Mouse (Mus musculus): ENCODE results near the gene Ezh2.
"Not testable (repeated sequence)": the region's sequence is repeated elsewhere in the genome, so short reads cannot be mapped to it uniquely, and the experiment has no call there.

The Ezh2 gene

DNA sequence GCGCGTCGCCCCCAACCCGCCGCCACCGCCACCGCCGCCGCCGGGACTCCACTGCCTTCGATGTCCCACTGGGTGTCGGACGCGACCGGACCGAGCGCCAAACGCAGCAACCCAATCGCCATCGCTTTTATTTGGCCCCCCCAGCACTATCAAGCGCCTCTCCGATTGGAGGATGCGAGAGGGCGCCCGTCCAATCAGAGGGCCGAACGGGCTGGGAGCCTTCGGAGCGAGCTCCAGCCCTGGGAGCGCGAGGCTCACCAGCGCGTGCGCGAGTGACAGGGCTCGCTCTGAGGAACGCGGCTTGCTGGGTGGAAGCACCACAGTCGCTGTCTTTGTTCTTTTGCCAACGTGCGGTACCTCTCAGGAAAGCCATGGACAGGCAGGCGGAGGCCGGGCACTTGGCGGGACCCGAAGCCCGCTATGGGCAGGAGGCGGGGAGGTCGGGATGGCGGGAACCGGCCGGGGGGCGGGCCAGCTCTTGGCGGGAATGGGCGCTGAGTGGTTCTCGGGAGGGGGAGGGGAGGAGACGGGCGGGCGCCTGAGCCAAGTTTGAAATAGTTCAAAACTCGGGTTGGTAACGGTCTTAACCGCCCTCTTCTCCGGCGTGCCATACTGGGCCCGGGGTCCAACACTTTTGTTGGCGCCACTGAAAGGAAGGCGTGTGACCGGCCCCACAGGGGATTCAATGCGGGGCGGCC is at the start of gene Ezh2:
TSS of gene Ezh2 (minus strand) at position 416 of the 698 bp plus-strand sequence.
- in situ Hi-C loops (cut with MboI, MseI): loop anchor here (5.0 kb wide), 3 partner anchors 37 to 92 kb away; no protein-coding TSS in a partner anchor

DNA sequence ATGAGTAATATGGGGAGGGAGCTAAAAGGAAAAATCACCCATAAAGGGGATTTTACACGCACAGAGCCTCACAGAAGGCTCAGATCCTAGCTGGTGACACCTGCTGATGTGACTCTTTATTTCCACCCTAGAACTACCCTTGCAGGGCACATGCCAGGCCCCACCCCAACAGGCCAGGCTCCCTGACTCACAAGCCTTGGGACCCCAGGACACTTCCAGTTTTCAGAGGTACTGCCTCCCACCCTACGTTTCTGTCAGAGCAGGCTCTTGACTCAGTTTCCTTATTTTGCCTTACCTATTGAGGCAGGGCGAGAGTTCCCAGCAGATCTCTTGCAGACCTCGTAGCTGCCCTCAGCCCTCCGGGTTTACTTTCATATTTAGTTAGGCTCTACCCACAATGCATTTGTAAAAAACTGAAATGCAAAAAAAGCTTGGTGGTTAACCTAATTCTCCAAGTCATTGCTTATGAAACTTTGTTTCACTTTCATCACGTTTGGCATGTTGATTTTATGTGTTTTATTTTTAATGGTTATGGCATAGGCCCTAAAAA is 41.5 kb upstream of the Ezh2 start:
- in situ Hi-C loops (cut with MboI, MseI): loop anchor here in 1 of 2 experiments (10.0 kb wide), 1 partner anchor 52 kb away; no protein-coding TSS in a partner anchor

GRCm38 (mm10) chr6:47635995-47636526 is 40.9 kb upstream of the Ezh2 start:
- in situ Hi-C loops (cut with MboI, MseI): loop anchor here in 1 of 2 experiments (10.0 kb wide), 1 partner anchor 51 kb away; no protein-coding TSS in a partner anchor

DNA sequence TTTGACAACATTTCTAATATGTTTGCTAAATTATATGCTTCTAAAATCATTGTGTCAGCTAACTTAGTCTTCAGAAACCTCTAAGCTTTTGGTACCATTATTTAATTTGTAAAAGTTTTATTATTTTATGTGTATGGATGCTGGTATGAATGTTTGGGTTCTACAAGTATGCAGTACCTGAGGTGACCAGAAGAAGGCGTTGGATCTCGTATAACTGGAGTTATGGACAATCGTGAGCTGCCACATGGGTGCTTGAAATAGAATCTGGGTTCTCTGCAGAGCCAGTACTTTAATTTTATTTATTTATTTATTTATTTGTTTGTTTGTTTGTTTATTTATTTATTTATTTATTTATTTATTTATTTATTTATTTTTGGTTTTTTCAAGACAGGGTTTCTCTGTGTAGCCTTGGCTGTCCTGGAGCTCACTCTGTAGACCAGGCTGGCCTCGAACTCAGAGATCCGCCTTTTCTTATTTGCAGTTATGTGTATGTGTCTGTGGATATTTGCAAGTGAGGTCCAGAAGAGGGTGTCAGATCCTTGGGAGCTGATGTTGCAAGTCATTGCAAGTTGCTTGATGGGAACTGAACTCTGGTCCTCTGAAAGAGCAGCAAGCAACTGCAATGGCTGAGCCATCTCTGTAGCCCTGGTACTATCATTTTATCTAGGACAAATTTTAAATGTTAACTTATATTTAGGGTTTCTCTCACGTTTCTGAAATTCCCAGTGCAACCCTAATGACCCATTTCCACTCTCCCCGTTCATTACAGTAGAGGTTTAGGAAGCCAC is 40.3 kb upstream of the Ezh2 start:
- in situ Hi-C loops (cut with MboI, MseI): loop anchor here in 1 of 2 experiments (10.0 kb wide), 1 partner anchor 51 kb away; no protein-coding TSS in a partner anchor

DNA sequence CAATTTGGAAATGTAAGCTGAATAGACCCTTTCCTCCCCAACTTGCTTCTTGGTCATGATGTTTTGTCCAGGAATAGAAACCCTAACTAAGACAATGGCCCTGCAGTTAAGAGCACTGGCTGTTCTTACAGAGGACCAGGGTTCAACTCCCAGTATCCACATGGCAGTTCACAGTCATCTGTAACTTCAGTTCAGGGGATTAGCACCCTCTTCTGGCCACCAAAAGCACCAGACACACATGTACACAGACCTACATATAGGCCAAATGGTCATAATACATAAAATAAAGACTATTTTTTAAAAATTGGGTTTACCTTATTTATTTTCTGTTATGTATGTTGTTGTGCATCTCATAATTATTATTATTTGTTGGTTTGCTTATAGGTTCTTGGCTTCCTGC is 38.3 kb upstream of the Ezh2 start:
- in situ Hi-C loops (cut with MboI, MseI): loop anchor here (5.0 to 10.0 kb wide), 2 partner anchors 41 to 49 kb away; no protein-coding TSS in a partner anchor

- in situ Hi-C loops (cut with MboI, MseI): loop anchor here (5.0 to 10.0 kb wide), 2 partner anchors 38 to 45 kb away; no protein-coding TSS in a partner anchor
Observed at GRCm38 (mm10) chr6:47630061-47630460, 34.9 kb upstream of the Ezh2 start.

DNA sequence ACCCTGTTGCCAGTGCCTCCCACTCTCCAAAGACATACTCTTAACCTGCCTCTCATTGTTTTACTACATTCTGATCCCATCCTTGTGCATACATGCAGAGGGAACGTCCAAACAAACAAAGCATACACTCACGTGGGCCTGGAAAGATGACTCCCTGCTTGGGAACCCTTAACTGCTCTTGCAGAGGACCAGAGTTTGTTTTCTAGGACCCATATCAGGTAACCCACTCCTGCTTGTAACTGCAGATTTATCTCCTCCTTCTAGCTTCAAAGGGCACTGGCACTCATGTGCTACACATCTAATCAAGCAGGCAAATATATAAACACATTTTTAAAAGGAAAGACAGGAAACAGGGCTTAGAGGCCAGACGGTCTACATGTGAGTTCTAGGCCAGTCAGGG is 32.8 kb upstream of the Ezh2 start:
- in situ Hi-C loops (cut with MboI, MseI): no loop called here

GRCm38 (mm10) chr6:47626976-47627375 is 31.8 kb upstream of the Ezh2 start:
- in situ Hi-C loops (cut with MboI, MseI): not testable (repeated sequence)

GRCm38 (mm10) chr6:47621039-47621438 is 25.9 kb upstream of the Ezh2 start:
- in situ Hi-C loops (cut with MboI, MseI): no loop called here

GRCm38 (mm10) chr6:47608306-47608705 is 13.2 kb upstream of the Ezh2 start:
- in situ Hi-C loops (cut with MboI, MseI): loop anchor here in 1 of 2 experiments (5.0 kb wide), 1 partner anchor 39 kb away; no protein-coding TSS in a partner anchor

GRCm38 (mm10) chr6:47601931-47602330 is 6.8 kb upstream of the Ezh2 start:
- in situ Hi-C loops (cut with MboI, MseI): no loop called here

GRCm38 (mm10) chr6:47595696-47596095 is 555 bp upstream of the Ezh2 start:
- in situ Hi-C loops (cut with MboI, MseI): no loop called here

DNA sequence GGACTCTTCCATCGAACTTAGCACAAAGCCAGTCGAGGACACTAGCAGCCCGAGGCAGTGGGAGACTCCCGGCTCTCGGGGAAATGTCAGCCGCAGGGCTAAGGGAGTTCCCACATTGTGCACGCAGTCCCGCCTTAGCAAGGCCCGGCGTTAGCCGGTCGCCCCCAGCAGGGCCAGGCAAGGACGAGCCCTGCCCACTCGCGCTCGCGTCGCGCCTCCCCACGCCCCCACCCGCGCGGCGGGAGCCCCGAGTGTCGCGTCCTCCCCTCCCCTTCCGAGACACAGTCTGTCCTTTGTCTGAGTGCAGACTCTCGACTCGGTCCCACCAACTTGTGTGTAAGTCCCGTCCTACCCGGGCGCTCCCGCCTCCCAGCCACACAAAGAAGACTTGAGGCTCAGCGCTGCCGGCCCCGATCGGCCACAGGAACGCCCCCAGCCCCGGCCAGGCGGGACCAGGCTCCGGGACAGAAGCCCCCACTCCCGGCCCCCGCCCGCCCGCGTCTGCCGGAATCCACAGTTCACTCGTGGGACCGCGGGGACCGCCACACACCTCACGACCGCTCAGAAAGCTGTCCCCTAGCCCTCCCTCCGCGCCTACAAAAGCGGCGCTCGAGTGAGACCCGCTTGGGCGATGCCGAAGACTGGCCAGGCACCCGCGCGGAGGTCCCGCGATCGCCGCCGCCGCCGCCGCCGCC is 853 bp downstream of the Ezh2 start:
- in situ Hi-C loops (cut with MboI, MseI): loop anchor here (5.0 kb wide), 3 partner anchors 38 to 93 kb away; no protein-coding TSS in a partner anchor

- in situ Hi-C loops (cut with MboI, MseI): loop anchor here (5.0 kb wide), 3 partner anchors 39 to 94 kb away; no protein-coding TSS in a partner anchor
Observed at GRCm38 (mm10) chr6:47593590-47593989, 1.6 kb downstream of the Ezh2 start.

- in situ Hi-C loops (cut with MboI, MseI): loop anchor here in 1 of 2 experiments (10.0 kb wide), 1 partner anchor 47 kb away; no protein-coding TSS in a partner anchor
Observed at GRCm38 (mm10) chr6:47587332-47587731, 7.8 kb downstream of the Ezh2 start.

- in situ Hi-C loops (cut with MboI, MseI): no loop called here
Observed at GRCm38 (mm10) chr6:47572887-47573286, 22.3 kb downstream of the Ezh2 start.

DNA sequence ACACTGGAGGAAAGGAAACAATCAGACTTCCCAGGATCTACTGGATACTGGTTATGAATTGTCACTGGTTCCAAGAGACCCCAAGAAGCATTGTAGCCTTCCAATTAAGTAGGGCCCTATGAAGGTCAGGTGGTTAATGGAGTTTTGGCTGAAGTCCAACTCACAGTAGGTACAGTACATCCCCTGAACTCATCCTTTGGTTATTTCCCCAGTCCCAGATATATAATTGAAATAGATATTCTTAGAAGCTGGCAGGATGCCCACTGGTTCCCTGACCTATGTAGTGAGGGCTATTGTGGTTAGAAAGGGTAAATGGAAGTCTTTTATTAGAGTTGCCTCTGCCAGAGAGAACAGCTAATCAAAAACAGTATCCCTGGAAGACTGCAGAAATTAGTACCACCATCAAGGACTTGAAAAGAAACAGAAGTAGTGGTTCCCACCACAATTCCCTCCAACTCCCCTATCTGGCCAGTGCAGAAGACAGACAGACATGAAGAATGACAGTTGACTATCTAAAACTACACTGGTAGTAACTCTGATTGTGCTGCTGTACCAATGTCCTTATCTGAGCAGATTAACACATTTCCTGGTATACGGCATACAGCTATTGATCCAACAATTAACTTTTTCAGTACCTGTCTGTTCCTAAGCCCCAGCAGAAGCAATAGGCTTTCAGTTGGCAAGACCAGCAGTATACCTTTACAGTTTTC is 29.7 kb downstream of the Ezh2 start:
- in situ Hi-C loops (cut with MboI, MseI): no loop called here

- in situ Hi-C loops (cut with MboI, MseI): no loop called here
Observed at GRCm38 (mm10) chr6:47561426-47561825, 33.7 kb downstream of the Ezh2 start.

DNA sequence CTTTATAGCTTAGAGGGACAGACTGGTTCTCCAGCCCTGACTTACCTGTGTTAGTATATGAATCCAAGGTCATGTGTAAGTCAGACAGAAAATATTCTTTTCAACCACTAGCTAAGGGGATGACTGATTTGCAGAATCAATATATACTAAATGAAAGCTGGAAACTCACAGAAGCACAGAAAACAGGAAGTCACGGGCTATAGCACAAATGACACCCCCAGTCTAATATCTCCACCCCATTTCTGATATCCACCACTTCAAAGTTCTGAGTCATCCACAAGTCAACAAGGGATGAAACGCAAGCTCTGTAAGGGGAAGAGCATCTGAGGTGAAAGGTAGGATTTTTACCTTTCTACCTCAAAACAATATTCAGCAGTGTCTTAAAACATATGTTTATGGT is 34.3 kb downstream of the Ezh2 start:
- in situ Hi-C loops (cut with MboI, MseI): no loop called here

DNA sequence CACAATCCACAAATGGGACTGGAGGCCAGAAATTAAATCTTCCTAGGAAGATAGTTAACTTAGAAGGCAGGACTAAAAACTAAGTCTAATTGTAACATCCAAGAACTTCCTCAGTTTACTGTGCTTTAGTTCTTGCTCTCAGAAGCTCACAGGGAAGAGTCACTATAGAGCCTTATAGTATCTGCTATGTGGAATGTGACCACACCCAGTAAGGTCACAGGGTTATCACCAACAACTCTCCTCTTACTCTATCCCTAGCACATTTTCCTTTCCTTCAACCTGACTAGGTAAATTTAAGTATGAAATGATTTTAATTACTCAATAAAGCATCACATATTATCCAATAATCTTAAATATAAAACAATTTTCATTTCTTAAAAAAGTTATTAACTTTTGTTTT is 34.7 kb downstream of the Ezh2 start:
- in situ Hi-C loops (cut with MboI, MseI): no loop called here

Measured in T-helper 17 cell (primary cell).